Mouse (Mus musculus): ENCODE data around the gene Nt5c1a. TPM values are rescaled to one million over a fixed set of nuclear protein-coding genes. Genes with fewer than 3 reads are reported as not detected.
A peak's percentile ranks its signal among the peaks of the same experiment; 100 is the strongest.

The Nt5c1a gene
- polyA plus RNA-seq, 1 experiment, result 0.94 TPM

DNA sequence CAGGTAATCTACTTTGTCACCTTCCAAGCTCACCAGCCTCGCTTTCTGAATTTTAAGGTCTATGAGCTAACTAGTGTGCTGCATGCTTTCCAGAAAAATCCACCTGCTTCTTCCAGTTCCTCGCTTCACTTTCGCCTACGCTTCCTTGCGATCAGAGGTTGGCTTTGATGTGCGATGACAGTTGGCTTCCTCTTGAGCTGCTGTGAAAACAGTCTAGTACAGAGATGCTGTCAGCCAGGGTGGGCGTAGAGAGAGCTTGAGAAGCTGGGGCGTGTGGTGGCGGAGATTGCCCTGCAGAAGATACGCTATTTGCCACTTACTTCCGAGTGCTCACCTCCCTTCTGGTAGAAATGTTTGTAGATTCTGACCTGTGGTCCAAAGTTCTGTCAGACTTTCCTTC, 9.0 kb upstream of the Nt5c1a start:
- Histone ChIP-seq H3K27ac (ENCODE audit: insufficient read depth, low read depth, low read length) (no peak overlapping the region), H3K36me3 (ENCODE audit: control insufficient read depth, insufficient read depth, low read length) (no peaks in the 10 kb centered on the region), H3K4me1 (ENCODE audit: control insufficient read depth, insufficient read depth, low read length) (0 out of 2 replicates have a peak, but pooled peaks cover 3% of the 10 kb centered on the region), H3K4me3 (ENCODE audit: insufficient read depth, low read depth, low read length) (no peak overlapping the region), H3K27me3 (replicated peaks; ENCODE audit: control insufficient read depth, insufficient read depth, low read length) (no peaks in the 10 kb centered on the region)
- no peak for DNase-seq
- TF ChIP-seq CTCF (conservative IDR thresholded peaks at IDR 0.05; ENCODE audit: insufficient read depth, insufficient read length, low read depth, low read length) (no peak), POLR2A (IDR thresholded peaks at IDR 0.05; ENCODE audit: low read depth, low read length) (no peak)
- 77% methylated on average over 11 of the region's 11 CpGs for WGBS

GRCm38 (mm10) chr4:123193791-123194190, 7.5 kb upstream of the Nt5c1a start:
- 0 out of 2 replicates have a peak, but pooled peaks cover 3% of the 10 kb centered on the region for H3K4me1 ChIP-seq (ENCODE audit: control insufficient read depth, insufficient read depth, low read length)
- no peak for DNase-seq
- TF ChIP-seq POLR2A (IDR thresholded peaks at IDR 0.05; ENCODE audit: low read depth, low read length) (no peak), CTCF (conservative IDR thresholded peaks at IDR 0.05; ENCODE audit: insufficient read depth, insufficient read length, low read depth, low read length) (no peak)
- 88% methylated on average over 11 of the region's 11 CpGs for WGBS
- no peak overlapping the region for H3K4me3 ChIP-seq (ENCODE audit: insufficient read depth, low read depth, low read length)
- no peaks in the 10 kb centered on the region for H3K27me3 ChIP-seq (replicated peaks; ENCODE audit: control insufficient read depth, insufficient read depth, low read length)
- H3K36me3 ChIP-seq (ENCODE audit: control insufficient read depth, insufficient read depth, low read length), result no peaks in the 10 kb centered on the region
- H3K27ac ChIP-seq (ENCODE audit: insufficient read depth, low read depth, low read length), result no peak overlapping the region

DNA sequence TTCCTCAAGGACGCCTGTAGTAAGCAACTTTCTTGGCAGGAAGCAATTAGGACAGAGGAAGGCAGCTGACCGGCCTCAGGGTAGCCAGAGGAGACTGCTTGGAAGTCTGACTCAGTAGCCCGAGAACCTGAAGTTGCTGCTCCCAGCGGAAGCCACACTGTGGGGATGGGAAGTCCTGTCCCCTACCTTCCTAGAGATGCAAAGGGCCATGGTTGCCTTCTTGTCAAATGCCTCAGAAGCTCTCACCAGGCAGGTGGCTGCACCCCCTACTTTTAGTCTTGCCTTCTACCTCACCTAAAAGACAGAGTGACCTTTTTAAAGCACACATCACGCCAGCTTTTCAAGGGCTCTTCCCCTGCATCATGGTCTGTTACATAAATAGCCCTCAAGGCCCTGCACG, 4.6 kb upstream of the Nt5c1a start:
- WGBS, result 34% methylated on average over 6 of the region's 6 CpGs
- TF ChIP-seq POLR2A (IDR thresholded peaks at IDR 0.05; ENCODE audit: low read depth, low read length) (no peak), CTCF (conservative IDR thresholded peaks at IDR 0.05; ENCODE audit: insufficient read depth, insufficient read length, low read depth, low read length) (no peak)
- peak; percentile 38 for DNase-seq
- H3K27me3 ChIP-seq (replicated peaks; ENCODE audit: control insufficient read depth, insufficient read depth, low read length), result peaks cover 1% of the 10 kb centered on the region; the same call in 1 of the 2 replicates
- 0 out of 2 replicates have a peak, but pooled peaks cover 6% of the 10 kb centered on the region for H3K4me1 ChIP-seq (ENCODE audit: control insufficient read depth, insufficient read depth, low read length)
- H3K4me3 ChIP-seq (ENCODE audit: insufficient read depth, low read depth, low read length), result no peak overlapping the region
- no peak overlapping the region for H3K27ac ChIP-seq (ENCODE audit: insufficient read depth, low read depth, low read length)
- no peaks in the 10 kb centered on the region for H3K36me3 ChIP-seq (ENCODE audit: control insufficient read depth, insufficient read depth, low read length)

DNA sequence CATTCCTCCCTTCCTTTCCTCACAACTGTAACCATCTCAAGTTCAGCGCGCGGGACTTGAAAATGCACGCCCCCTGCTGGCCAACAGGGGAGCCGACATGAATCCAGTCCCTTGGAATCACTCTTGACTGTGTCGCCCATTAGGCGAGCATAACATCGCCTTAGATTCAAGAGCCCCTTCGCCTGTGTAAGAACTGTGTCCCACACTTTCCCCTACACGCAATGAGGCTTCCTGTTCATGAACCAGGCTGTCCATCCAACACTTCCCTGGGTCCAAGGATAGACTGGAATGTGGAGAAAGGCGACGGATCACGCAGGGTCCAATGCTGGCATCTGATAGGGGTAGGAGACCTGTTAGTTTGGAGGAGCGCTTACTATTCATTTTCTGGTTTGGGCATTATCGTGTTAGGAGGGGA, 526 bp upstream of the Nt5c1a start:
- Histone ChIP-seq H3K4me3 (ENCODE audit: insufficient read depth, low read depth, low read length) (peak overlapping the region; percentile 1; the same call in 1 of the 2 replicates), H3K27me3 (replicated peaks; ENCODE audit: control insufficient read depth, insufficient read depth, low read length) (peaks cover 1% of the 10 kb centered on the region; the same call in 1 of the 2 replicates), H3K36me3 (ENCODE audit: control insufficient read depth, insufficient read depth, low read length) (no peaks in the 10 kb centered on the region), H3K27ac (ENCODE audit: insufficient read depth, low read depth, low read length) (no peak overlapping the region), H3K4me1 (ENCODE audit: control insufficient read depth, insufficient read depth, low read length) (0 out of 2 replicates have a peak, but pooled peaks cover 6% of the 10 kb centered on the region)
- DNase-seq, result peak; percentile 67
- TF ChIP-seq CTCF (conservative IDR thresholded peaks at IDR 0.05; ENCODE audit: insufficient read depth, insufficient read length, low read depth, low read length) (peak; percentile 73), POLR2A (IDR thresholded peaks at IDR 0.05; ENCODE audit: low read depth, low read length) (no peak)
- WGBS, result 13% methylated on average over 15 of the region's 15 CpGs

DNA sequence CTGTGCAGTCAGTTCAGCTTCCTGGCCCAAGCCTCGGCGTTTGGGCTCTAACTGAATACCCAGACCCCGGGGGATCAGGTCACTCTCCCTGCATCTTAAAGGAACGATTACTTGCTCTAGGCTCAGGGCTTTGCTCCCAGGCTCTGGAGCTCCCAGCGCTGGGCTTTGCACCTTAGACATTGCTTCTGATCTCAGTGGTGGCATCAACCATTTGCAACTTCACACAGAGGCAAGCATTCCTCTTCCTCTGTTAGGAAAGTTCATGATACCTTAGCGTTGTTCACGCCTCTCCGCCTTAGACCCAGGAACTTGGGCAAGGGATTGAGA, 753 bp downstream of the Nt5c1a start:
- Histone ChIP-seq H3K27me3 (replicated peaks; ENCODE audit: control insufficient read depth, insufficient read depth, low read length) (peaks cover 1% of the 10 kb centered on the region; the same call in 1 of the 2 replicates), H3K4me3 (ENCODE audit: insufficient read depth, low read depth, low read length) (no peak overlapping the region), H3K36me3 (ENCODE audit: control insufficient read depth, insufficient read depth, low read length) (no peaks in the 10 kb centered on the region), H3K4me1 (ENCODE audit: control insufficient read depth, insufficient read depth, low read length) (0 out of 2 replicates have a peak, but pooled peaks cover 3% of the 10 kb centered on the region), H3K27ac (ENCODE audit: insufficient read depth, low read depth, low read length) (no peak overlapping the region)
- 31% methylated on average over 8 of the region's 8 CpGs for WGBS
- TF ChIP-seq POLR2A (IDR thresholded peaks at IDR 0.05; ENCODE audit: low read depth, low read length), result no peak
- TF ChIP-seq CTCF (conservative IDR thresholded peaks at IDR 0.05; ENCODE audit: insufficient read depth, insufficient read length, low read depth, low read length), result no peak
- no peak for DNase-seq

- DNase-seq, result no peak
- TF ChIP-seq POLR2A (IDR thresholded peaks at IDR 0.05; ENCODE audit: low read depth, low read length) (no peak), CTCF (conservative IDR thresholded peaks at IDR 0.05; ENCODE audit: insufficient read depth, insufficient read length, low read depth, low read length) (no peak)
- WGBS, result 68% methylated on average over 5 of the region's 5 CpGs
- no peaks in the 10 kb centered on the region for H3K4me1 ChIP-seq (ENCODE audit: control insufficient read depth, insufficient read depth, low read length)
- no peak overlapping the region for H3K27ac ChIP-seq (ENCODE audit: insufficient read depth, low read depth, low read length)
- H3K4me3 ChIP-seq (ENCODE audit: insufficient read depth, low read depth, low read length), result no peak overlapping the region
- no peaks in the 10 kb centered on the region for H3K36me3 ChIP-seq (ENCODE audit: control insufficient read depth, insufficient read depth, low read length)
- H3K27me3 ChIP-seq (replicated peaks; ENCODE audit: control insufficient read depth, insufficient read depth, low read length), result no peaks in the 10 kb centered on the region
Observed at GRCm38 (mm10) chr4:123207337-123207736, 6.0 kb downstream of the Nt5c1a start.

DNA sequence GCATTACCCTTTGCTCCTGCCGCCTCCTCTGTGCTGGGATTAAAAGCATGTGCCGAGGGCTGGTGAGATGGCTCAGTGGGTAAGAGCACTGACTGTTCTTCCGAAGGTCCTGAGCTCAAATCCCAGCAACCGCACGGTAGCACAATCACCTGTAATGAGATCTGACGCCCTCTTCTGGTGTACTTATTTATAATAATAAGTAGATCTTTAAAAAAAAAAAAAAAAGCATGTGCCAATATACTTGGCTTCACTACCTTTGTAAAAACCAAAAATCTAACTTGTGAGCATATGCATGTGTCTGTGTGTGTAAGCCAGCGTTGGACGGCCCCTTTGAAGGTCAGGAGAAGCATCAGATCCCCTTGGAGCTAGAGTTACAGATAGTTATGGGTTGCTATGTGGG, 9.7 kb downstream of the Nt5c1a start:
- no peak overlapping the region for H3K27ac ChIP-seq (ENCODE audit: insufficient read depth, low read depth, low read length)
- no peaks in the 10 kb centered on the region for H3K36me3 ChIP-seq (ENCODE audit: control insufficient read depth, insufficient read depth, low read length)
- no peaks in the 10 kb centered on the region for H3K4me1 ChIP-seq (ENCODE audit: control insufficient read depth, insufficient read depth, low read length)
- H3K4me3 ChIP-seq (ENCODE audit: insufficient read depth, low read depth, low read length), result no peak overlapping the region
- H3K27me3 ChIP-seq (replicated peaks; ENCODE audit: control insufficient read depth, insufficient read depth, low read length), result no peaks in the 10 kb centered on the region
- DNase-seq, result no peak
- TF ChIP-seq POLR2A (IDR thresholded peaks at IDR 0.05; ENCODE audit: low read depth, low read length), result no peak
- TF ChIP-seq CTCF (conservative IDR thresholded peaks at IDR 0.05; ENCODE audit: insufficient read depth, insufficient read length, low read depth, low read length), result no peak
- 58% methylated on average over 8 of the region's 8 CpGs for WGBS
